Mouse (Mus musculus) erythroblast, embryonic 14.5 days (primary cell): Measurements from ENCODE around the gene Rspo4. TPM values are rescaled to one million over a fixed set of nuclear protein-coding genes. Genes with fewer than 3 reads are reported as not detected.

Experiments used
- H3K27me3 ChIP-seq: 2 replicates; pipeline ENCODE4 v1.6.1; 2012; ENCODE audit warnings: inconsistent platforms; ENCODE audit not compliant: control insufficient read depth
- H3K36me3 ChIP-seq: 2 replicates; pipeline ENCODE4 v1.6.1; 2012; ENCODE audit warnings: mild to moderate bottlenecking, inconsistent platforms; ENCODE audit not compliant: control insufficient read depth
- H3K4me1 ChIP-seq: 2 replicates; pipeline ENCODE4 v1.6.1; 2012; ENCODE audit warnings: inconsistent platforms; ENCODE audit not compliant: control insufficient read depth
- H3K4me3 ChIP-seq: replicated peaks from 2 replicates; pipeline ENCODE3; 2012; ENCODE audit warnings: moderate library complexity, mild to moderate bottlenecking, inconsistent platforms
- H3K9me3 ChIP-seq: 2 replicates; pipeline ENCODE4 v1.6.1; 2012; ENCODE audit warnings: low read length, inconsistent platforms, mixed read lengths; ENCODE audit not compliant: control insufficient read depth
- GATA1 ChIP-seq: IDR thresholded peaks from 2 replicates; pipeline ENCODE4 v1.6.1; 2012; ENCODE audit warnings: low read length, inconsistent platforms, mixed read lengths
- TAL1 ChIP-seq: IDR thresholded peaks from 3 replicates; pipeline ENCODE4 v1.6.1; 2012; ENCODE audit warnings: low read length, inconsistent platforms, mixed read lengths
- polyA plus RNA-seq: library from polyadenylated mRNA; stranded (reverse); fragments of >175 nt; gene quantifications from 2 replicates; pipeline ENCODE4 v1.2.3, GENCODE M21; 2012

Gene Rspo4
- polyA plus RNA-seq, 1 experiment = not detected

DNA sequence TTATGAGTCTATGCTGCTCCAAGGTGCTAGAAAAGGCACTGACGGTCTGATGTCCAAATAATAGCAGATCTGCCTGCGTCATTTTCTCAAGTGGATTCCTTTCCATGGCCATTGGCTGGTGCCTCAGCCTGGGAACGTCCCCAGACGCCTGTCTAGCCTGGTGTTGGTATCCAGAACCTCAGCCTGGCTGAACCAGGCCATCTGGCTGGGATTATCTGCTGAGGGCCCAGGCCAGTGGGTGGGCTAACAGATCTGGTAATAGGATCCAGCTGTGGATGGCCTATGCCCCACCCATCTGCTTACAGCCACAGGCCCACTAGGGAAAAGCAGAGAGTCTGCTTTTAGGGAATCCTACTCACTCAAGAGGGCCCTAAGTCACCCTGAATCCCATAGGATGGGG lies 78.9 kb downstream of the Rspo4 start:
- H3K36me3 ChIP-seq = no peaks in the 10 kb centered on the region
- no peak for TF ChIP-seq TAL1
- no peak for TF ChIP-seq GATA1
- H3K27me3 ChIP-seq = no peaks in the 10 kb centered on the region
- no peak overlapping the region for H3K4me3 ChIP-seq
- no peaks in the 10 kb centered on the region for H3K4me1 ChIP-seq
- no peaks in the 10 kb centered on the region for H3K9me3 ChIP-seq

Other genes with a start within 250 kb of the Rspo4 start
- not detected in 2 replicates for gene Snph, start 210.3 kb upstream of the Rspo4 start, polyA plus RNA-seq
- not detected in 2 replicates for gene Rad21l, start 174.4 kb upstream of the Rspo4 start, polyA plus RNA-seq
- not detected in 2 replicates for gene Tmem74b, start 140.9 kb upstream of the Rspo4 start, polyA plus RNA-seq
- 5.2 and 15.3 TPM in 2 replicates for gene Psmf1, start 98.7 kb upstream of the Rspo4 start, polyA plus RNA-seq
- not detected in 2 replicates for gene Angpt4, start 68.3 kb downstream of the Rspo4 start, polyA plus RNA-seq
- gene Fam110a, start 137.3 kb downstream of the Rspo4 start, polyA plus RNA-seq = 4.5 and 4.7 TPM in 2 replicates
- gene Slc52a3, start 153.6 kb downstream of the Rspo4 start, polyA plus RNA-seq = 0.05 and 0.09 TPM in 2 replicates
- 0.03 TPM in 1 of 2 replicates, not detected in the other for gene Scrt2, start 238.6 kb downstream of the Rspo4 start, polyA plus RNA-seq